Mouse (Mus musculus): ENCODE data around the gene B130006D01Rik.
A peak's percentile ranks its signal among the peaks of the same experiment; 100 is the strongest.

B130006D01Rik gene

DNA sequence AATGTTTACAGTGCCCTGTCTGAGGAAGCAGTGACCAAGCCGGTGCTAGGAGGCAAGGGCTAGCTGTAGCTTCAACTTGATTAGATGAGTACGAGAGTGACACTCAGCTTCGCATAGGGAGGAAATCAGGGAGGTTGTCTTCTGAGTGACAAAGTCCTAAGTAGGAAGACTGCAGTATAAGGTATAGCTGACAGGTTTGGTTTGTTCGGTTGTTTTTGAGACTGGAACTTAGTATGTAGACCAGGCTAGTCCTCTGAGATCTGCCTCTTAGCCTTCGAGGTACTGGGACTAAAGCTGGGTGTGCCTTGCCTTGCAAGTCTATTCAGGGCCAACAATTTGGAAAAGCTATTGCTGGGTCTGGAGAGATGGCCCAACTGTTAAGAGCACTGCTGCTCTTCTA, at the start of gene B130006D01Rik:
Gene B130006D01Rik (plus strand): TSS at position 301 of the 400 bp plus-strand sequence.
- no peak for DNase-seq (ENCODE audit: low spot score)

- DNase-seq (ENCODE audit: low spot score): no peak
Observed at GRCm38 (mm10) chr11:95675498-95675897, 47.9 kb upstream of the B130006D01Rik start.

DNA sequence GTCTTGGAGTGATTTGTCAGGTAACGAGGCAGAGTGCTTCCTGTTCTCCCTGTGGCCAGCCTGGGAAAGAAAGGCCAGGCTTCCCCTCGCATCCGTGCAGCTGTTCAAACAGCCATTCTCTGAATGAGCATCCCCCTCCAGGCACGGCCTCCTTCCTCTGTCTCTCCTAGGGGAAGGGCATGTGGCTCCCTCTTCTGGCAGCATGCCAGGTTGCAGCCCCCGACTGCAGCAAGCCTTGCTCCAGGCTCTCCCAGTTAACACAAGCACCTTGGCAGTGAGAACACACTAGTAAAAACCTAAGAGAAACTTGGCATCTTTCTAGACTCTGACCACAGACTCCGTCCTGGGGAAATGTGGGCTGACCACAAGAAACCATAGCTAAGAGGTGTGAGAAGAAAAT, 47.1 kb upstream of the B130006D01Rik start:
- peak; percentile 72 for DNase-seq (ENCODE audit: low spot score)

DNA sequence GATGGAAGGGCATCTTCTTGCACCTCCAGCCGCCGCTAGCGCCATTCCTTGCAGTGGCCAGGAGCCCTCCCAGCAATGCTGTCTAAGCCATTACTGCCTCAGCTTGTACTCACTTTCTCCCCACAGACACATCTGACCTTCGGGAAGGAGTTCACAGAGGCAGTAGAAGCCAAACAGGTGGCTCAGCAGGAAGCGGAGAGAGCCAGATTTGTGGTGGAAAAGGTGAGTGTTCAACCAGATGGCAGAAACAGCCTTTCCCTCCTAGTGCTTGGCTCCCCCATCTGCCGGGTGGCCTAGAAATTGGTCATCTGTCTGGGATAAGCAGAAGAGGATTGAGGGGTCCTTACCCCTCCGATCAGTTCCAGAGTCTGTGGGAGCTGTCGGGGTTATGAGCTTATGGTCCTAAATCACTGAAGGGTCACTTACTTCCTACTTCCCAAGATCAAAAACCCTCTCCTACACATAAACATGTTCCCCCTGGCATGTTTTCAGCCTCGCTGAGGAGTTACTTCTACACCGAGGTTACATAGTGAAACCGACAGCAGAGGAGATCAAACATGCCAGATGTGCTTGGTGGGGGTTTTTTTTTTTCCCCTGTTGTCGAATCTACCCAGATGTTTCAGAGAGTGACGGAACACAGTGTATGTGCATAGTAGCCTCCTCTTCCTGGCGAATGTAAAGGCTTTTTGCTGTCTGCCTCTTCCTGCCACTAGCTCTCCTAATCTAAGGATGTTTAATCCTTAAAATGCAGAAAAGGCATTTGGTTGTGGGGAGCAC, 45.3 kb upstream of the B130006D01Rik start:
- no peak for DNase-seq (ENCODE audit: low spot score)

GRCm38 (mm10) chr11:95681995-95682601, 41.3 kb upstream of the B130006D01Rik start:
- DNase-seq (ENCODE audit: low spot score): no peak

DNA sequence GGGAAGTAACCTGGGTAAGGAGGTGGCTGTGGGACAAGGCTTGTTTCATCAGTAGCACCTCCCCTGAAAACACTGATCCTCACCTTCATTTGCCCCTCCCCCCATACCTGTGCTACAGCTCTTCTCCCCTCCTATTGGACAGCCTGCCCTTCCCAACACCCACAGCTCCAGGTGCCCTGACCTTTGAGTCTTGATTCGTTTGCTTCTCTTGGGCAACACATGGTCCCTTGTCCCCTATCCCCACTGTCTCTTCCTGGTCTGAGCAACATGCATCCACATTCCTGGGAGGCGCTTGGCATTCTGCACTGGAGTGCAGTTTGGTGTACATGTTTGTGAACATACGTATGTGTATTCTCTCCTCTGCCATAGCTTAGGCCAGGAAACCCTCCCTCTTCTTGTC, 40.4 kb upstream of the B130006D01Rik start:
- no peak for DNase-seq (ENCODE audit: low spot score)

DNA sequence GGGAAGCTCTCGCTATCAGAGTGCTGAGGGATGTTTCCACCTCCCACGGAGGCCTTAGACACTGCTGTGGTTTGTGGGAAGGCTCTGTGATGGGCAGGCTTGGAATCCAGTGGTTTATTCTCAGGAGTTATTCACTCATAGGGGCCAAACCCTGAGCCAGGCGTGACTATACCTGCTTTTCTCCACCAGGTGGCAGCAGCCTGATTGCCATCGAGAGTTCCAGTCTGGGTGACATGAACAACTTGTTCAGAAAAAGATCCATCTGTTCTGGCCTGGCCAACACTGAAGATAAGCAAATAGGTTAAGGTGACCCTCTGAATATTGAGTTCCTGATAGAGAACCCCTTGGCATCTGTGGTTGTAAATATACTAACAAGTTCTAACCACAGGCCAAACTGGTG, 37.4 kb upstream of the B130006D01Rik start:
- DNase-seq (ENCODE audit: low spot score): peak; percentile 78

DNA sequence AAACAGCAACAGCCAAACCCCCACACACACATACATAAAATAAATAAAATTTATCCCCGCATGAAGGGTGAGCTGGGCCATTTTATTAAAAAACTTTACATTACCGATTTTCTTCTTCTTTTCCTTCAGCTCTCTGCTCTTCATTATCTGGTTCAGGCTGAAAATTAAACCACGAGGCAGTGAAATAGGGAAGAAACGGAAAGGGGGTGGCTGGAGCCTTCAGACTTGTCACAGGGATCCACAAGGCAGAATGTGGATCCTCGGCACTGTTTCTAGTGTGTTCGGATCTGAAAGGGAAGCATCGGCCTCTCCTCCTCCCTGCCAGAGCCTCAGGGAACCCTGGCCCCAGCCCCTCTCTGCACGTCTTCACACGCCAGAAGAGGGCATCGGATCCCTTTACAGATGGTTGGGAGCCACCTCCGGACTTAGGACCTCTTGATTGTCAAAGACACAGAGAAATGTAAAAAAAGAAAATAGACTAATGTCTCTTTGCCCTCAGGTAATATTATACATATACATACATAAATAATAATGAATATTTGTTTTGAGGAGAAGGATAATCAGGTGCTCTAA, 36.2 kb upstream of the B130006D01Rik start:
- DNase-seq (ENCODE audit: low spot score): no peak

DNA sequence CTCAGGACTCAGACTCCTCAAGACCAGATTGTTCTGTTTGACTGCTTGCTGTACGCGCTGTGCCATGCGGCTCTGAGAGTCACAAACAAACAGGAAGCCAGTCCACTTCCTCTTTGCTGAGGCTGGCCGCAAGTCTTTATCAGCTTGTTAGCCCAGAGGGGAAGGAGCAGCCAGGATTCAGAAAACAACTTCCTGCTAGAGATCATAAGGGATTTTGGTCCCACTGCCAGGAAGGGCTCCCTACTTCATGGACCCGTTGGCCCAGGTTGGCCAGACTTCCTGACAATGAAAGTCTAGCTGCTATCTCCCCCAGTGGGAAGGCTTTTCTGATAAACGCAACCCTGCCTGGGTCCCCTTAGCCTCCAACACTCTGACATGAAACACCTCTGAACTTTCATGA, 34.9 kb upstream of the B130006D01Rik start:
- no peak for DNase-seq (ENCODE audit: low spot score)

GRCm38 (mm10) chr11:95688981-95689380, 34.4 kb upstream of the B130006D01Rik start:
- DNase-seq (ENCODE audit: low spot score): no peak

DNA sequence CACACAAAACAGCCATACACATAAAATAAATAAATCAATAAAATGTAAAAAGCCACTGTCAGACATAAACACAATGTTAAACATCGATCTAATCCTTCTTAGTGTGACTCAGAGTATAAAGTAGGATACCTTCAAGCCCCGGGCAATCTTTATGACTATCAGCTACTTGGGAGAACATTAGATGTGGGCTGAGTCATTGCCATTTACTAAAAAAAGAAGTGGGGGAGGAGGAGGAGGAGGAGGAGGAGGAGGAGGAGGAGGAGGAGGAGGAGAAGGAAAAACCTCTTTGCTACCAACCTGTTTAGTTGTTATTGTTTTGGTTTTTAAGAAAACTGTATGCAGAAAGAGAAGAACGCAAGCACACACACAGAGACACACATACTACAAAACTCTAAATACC, 33.8 kb upstream of the B130006D01Rik start:
- DNase-seq (ENCODE audit: low spot score): no peak

DNA sequence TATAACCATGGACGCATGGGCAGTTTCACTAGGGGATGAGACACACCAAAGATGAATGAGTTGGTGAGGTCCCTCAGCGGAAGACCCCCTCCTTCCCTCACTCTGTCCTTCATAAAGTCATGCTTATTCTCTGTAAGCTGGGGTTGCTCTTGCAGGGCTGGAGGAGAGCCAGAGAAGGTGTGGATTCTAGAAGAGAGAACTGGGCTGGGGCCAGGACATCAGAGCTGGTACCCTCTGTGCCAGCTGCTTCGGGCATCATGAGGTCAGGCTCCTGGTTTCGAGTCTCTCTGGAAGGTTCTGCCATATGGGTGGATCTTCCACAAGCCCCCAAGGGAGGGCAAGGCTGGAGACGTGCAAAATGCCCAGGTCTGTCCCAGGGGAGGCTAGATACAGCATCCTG, 24.8 kb upstream of the B130006D01Rik start:
- DNase-seq (ENCODE audit: low spot score): no peak

DNA sequence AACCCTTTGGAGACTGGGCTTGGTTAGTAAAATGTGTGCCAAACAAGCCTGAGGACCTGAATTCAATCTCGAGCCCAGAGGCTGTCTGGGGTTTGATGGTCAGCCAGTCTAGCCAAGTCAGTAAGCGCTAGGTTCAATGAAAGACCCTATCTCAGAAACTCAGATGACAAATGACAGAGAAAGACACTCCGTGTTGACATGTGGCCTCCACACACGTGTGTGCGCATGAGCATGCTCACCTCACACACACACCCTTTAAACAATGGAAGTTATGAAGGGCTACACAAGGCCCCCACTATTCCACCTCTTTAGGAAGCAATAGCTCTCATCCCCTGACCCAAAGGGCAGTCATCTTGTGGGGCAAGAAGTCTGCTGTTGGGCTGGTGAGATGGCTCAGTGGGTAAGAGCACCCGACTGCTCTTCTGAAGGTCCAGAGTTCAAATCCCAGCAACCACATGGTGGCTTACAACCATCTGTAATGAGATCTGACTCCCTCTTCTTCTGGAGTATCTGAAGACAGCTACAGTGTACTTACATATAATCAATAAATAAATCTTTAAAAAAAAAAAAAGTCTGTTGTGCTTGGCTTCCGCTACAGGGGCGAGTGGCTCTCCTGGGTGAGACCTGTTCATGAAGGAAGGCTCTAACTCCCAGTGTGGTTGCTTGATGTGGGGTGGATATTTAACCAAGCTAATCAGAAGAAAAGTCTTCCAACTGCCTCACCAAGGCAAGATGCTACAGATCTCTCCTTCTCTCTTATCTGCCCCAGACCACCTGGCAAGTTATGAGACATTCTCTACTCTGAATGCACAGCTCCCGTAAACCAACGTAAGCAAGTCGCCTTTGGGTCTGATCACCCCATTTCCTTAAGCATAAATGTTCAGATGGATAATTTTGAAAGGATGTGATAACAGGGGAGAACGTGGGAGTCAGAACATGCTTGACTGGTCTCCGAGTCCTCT, 22.3 kb upstream of the B130006D01Rik start:
- DNase-seq (ENCODE audit: low spot score): no peak

- no peak for DNase-seq (ENCODE audit: low spot score)
Observed at GRCm38 (mm10) chr11:95704032-95704969, 19.1 kb upstream of the B130006D01Rik start.

GRCm38 (mm10) chr11:95704970-95705330, 18.4 kb upstream of the B130006D01Rik start:
- DNase-seq (ENCODE audit: low spot score): no peak

DNA sequence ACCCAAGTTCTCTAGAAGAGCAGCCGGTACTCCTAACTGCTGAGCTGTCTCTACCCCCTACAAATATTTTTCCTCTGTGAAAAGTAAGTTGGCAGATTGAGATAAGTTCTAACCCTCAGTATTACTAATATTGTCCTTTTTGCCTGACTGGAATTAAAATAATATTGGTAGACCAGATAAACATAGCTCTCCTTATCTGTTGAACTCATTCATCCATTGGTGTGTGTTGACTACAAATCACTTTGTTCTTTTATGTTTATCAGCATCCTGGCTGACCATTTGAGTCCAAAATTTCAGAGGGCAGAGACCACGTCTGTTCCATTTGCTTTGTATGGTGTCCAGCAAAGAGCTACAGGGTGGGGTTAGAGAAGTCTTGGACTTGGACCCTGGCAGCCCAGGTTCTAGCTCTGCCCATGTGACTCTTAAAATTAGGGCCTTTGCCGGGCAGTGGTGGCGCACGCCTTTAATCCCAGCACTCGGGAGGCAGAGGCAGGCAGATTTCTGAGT, 13.8 kb upstream of the B130006D01Rik start:
- DNase-seq (ENCODE audit: low spot score): no peak

DNA sequence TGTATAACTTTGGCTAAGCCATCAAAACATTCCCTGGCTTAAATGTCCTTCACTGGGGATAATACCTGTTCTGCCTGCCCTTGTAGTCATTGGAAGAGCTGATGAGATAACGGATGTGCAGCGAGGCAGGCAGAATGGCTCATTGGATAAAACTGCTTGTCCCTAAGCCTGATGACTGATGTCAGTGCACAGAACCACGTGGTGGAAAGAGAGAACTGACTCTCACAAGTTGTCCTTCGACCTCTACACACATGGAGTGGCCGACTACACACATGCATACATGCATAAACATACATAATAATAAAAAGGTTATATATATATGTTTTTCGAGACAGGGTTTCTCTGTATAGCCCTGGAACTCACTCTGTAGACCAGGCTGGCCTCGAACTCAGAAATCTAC, 12.9 kb upstream of the B130006D01Rik start:
- no peak for DNase-seq (ENCODE audit: low spot score)

DNA sequence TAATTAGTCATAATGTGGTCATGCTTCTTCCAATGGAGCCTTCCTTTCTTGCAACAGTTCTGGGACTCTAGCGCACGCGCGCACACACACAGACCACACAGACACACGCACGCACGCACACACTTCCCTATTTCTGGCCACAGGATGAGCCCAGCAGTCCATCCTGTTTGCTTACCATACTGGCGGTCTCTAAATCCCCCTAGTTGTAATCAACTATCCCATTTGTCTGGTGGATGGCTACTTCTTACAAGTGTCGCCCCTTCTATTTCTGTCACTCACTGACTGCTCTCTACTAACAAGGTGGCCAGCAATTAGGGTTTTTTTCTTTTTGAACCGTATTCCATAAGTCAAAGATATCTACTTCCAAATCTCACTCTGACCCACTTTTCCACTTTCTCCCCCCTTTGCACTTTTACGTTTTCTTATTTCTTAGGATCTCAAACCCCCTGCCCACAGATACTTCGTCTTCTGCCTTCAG, 11.3 kb upstream of the B130006D01Rik start:
- no peak for DNase-seq (ENCODE audit: low spot score)

DNA sequence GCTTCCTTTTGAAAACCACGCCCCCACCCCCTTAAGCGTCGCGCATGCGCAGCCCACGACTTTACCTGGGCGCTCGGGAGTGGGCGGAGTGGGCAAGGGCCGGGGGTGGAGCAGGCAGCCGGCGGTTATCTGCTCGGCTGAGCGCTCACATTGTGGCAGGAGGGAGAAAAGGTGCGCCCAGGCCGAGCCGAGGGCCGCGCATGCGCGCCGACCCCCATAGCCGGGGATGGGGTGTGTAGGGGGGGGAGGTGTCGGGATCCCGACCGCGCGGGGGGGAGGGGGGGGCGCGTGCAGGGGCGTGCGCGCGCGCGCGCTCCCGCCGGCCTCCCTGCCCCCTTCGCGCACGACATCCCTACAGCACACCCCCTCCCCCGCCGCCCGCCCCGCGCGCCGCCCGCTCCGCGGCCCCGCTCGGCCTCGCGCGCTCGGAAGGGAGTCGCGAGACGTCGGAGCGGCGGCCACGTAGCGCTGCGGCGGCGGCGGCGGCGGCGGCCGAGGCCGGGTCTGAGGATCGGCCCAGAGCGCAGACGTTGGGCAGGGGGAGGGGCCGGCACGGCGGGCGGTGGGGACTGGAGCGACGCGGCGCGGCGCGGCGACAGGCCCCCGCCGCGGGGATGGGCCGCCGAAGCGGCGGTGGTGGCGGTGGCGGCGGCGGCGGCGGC, 10.7 kb upstream of the B130006D01Rik start, which contains the start of gene Zfp652:
Gene Zfp652 (plus strand): TSS at position 111 of the 662 bp plus-strand sequence.
- DNase-seq (ENCODE audit: low spot score): peak; percentile 87

DNA sequence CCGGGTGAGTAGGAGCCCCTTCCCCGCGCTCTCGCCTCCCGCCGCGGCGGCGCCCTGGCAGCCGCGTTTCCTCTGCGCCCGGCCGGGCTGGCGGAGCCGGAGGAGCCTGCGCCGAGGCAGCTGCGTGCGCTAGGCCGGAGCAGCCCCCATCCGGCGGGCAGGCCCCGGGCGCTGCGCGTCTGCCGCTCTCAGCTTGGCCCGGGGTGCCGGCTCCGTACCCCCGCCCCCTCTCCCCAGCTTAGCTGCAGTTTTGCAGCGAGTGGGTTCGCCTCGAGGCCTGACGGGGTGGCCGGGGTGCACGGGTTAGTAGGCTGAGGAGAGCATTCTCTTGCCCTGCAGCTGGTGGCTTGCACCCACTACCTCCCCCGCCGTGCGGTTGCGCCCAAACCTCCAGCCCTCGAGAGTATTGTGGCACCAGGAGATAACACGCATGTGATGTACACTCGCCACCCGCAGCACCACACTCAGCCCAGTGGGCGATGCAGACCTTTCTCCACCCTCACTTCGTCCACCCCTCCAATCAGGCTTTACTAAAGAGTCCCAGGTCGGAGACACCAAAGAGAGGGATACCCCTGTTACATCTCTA, 10.1 kb upstream of the B130006D01Rik start:
- peak; percentile 75 for DNase-seq (ENCODE audit: low spot score)

All from testis, postnatal 10 days (tissue).